Mouse (Mus musculus) heart, embryonic 14.5 days (tissue): ENCODE measurements at regions not wholly inside any gene's neighbourhood (a gene's known extent, or its start where the extent isn't known, plus 50 kb on each side); places are given as distances from the start of the nearest gene placed in this dataset.

Experiments used
- ATAC-seq: fragments of 200-750 bp; cut with Nextera tagmentation; 2 replicates; pipeline ENCODE4 v1.8.0; 2017; ENCODE audit warnings: low read depth, moderate TSS enrichment; ENCODE audit not compliant: insufficient number of reproducible peaks, insufficient read depth, low FRiP score
- H3K27ac ChIP-seq, 2 experiments: fragments of 200-500 bp in 1 of 2; fragments of 300-500 bp in 1 of 2; sonication (generic) in 1 of 2; replicated peaks in 1 of 2; 2 replicates each; pipeline ENCODE4 v1.5.1; 2012 to 2014; ENCODE audit warnings: low read depth in 2 of 2, low read length in 2 of 2, control low read depth in 1 of 2, mild to moderate bottlenecking in 1 of 2, mixed read lengths in 1 of 2; ENCODE audit not compliant: control insufficient read depth in 1 of 2, insufficient read depth in 1 of 2
- H3K27me3 ChIP-seq: fragments of 300-500 bp; sonication (generic); 2 replicates; pipeline ENCODE4 v1.6.1; 2014; ENCODE audit warnings: mild to moderate bottlenecking, low read length, control low read depth; ENCODE audit not compliant: control insufficient read depth, insufficient read depth
- H3K36me3 ChIP-seq: fragments of 300-500 bp; sonication (generic); 2 replicates; pipeline ENCODE4 v1.6.1; 2014; ENCODE audit warnings: mild to moderate bottlenecking, control low read depth, low read length, mixed read lengths; ENCODE audit not compliant: control insufficient read depth, insufficient read depth
- H3K4me1 ChIP-seq, 2 experiments: fragments of 200-500 bp in 1 of 2; fragments of 300-500 bp in 1 of 2; sonication (generic) in 1 of 2; 2 replicates each; pipeline ENCODE4 v1.6.1; 2012 to 2014; ENCODE audit warnings: low read length in 2 of 2, control low read depth in 1 of 2, mixed read lengths in 1 of 2; ENCODE audit not compliant: control insufficient read depth in 2 of 2, insufficient read depth in 2 of 2
- H3K4me2 ChIP-seq: fragments of 300-500 bp; sonication (generic); 2 replicates; pipeline ENCODE4 v1.6.1; 2014; ENCODE audit warnings: mild to moderate bottlenecking, low read length
- H3K4me3 ChIP-seq, 2 experiments: fragments of 200-500 bp in 1 of 2; fragments of 300-500 bp in 1 of 2; sonication (generic) in 1 of 2; 2 replicates each; pipeline ENCODE4 v1.5.1; 2012 to 2014; ENCODE audit warnings: low read length in 2 of 2, mild to moderate bottlenecking in 2 of 2, control low read depth in 1 of 2, low read depth in 1 of 2, moderate library complexity in 1 of 2; ENCODE audit not compliant: control insufficient read depth in 1 of 2, insufficient read depth in 1 of 2
- H3K9ac ChIP-seq: fragments of 300-500 bp; sonication (generic); 2 replicates; pipeline ENCODE4 v1.6.1; 2014; ENCODE audit warnings: mild to moderate bottlenecking, low read length
- H3K9me3 ChIP-seq: fragments of 300-500 bp; sonication (generic); 2 replicates; pipeline ENCODE4 v1.6.1; 2016; ENCODE audit warnings: low read length, control low read depth; ENCODE audit not compliant: control insufficient read depth
- WGBS: fragments of 180-500 bp; shearing (Covaris S2); extraction: QIAGEN DNeasy Blood & Tissue Kit; methylation state at CpG from one replicate; pipeline ENCODE4 v1.1.7; 2014; 5-methylcytosine and 5-hydroxymethylcytosine counted together

DNA sequence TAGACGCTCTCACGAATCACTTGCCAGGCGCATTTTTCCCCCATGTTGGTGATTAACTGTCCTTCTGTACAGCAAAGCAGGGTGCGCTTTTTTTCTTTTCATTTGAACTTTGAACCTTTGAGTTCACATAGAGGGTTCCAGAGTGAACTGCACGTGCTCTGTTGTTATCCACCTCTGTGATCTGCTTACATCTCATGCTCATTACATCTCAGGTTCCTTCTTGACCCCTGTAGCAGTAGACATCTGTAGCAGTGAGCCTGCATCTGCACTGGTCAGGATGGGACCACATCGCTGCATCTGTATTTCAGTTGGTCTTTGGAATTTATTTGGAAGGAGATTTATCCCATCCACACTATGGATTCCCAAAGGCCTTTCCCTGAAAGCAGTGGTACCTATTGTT is 269.6 kb downstream of the Gm11146 start:
- Histone ChIP-seq H3K27me3 (no peaks in the 10 kb centered on the region), H3K36me3 (peaks cover 4% of the 10 kb centered on the region), H3K4me1 (peaks cover 0 to 10% of the 10 kb centered on the region in 2 experiments; a peak in 3 of 4 replicates), H3K9ac (no peak overlapping the region), H3K4me3 (no peak overlapping the region), H3K9me3 (no peaks in the 10 kb centered on the region), H3K4me2 (no peak overlapping the region), H3K27ac (no peak overlapping the region)
- ATAC-seq: no peak
- 84% methylated on average over 6 of the region's 6 CpGs for WGBS

DNA sequence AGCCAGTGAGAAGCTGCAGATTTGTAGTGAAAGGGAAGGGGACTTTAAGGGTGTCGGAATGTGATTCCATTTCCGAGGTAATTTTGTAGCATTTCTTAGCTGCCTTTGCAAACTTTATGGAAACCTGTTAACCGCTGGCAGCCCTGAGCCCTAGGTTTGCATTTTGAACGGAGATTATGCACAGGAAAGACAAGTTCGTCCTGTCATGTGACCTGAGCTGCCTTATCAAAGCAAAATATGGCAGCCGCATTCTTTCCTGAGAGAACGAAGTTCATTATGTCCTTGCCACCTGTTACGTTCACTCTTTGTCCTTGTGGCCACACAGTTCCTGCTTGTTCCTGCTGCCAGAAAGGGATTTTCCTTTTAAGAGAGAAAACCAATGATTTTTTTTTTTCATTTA is 270.9 kb downstream of the Gm11146 start:
- peaks cover 0 to 10% of the 10 kb centered on the region in 2 experiments; a peak in 3 of 4 replicates for H3K4me1 ChIP-seq
- H3K4me2 ChIP-seq: peak overlapping the region; percentile 66
- peaks cover 4% of the 10 kb centered on the region for H3K36me3 ChIP-seq
- peak overlapping the region; percentile 88 to 99 for H3K27ac ChIP-seq
- WGBS: 16% methylated on average over 8 of the region's 8 CpGs
- peak overlapping the region; percentile 89 for H3K9ac ChIP-seq
- H3K9me3 ChIP-seq: no peaks in the 10 kb centered on the region
- peak; percentile 55; the same call in 1 of the 2 replicates for ATAC-seq
- H3K4me3 ChIP-seq: peak overlapping the region; percentile 41 to 65
- no peaks in the 10 kb centered on the region for H3K27me3 ChIP-seq

DNA sequence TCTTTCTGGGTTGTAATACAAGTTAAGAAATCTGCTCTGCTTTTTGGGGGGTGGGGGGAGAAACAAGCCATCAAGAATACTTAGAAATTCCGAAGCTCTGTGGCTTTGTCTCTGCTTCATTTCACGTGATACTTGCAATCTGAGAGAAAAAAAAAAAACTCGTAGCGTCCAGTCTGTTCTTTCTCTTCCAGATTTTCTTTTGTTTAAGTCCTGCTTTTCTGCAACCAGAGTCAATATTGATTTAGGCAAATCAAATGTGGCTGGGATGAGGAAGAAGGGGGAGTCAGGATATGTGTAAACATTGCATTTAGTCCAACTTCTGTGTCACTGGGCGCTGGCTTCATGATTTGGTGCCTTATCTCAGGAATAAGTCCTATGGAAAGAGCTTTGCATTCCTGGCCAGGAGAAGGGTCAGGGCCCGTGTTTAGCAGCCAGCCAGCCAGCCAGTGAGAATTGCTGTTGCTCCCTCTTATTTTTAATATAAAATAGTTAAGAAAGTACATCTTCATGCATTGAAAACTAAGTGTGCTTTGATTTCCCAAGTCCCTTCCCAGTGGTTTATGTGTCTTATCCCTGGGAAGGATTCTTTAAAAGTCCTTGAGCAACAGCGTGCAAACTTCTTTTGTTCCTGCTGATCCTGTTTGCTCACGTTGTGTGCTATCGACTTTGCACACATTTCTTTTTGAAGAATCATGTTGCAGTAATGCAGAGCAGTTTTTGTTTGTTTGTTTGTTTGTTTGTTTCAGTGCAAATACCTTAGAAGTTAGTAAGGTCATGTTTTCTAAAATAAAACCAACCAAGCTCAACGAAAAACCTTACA is 272.0 kb downstream of the Gm11146 start:
- Histone ChIP-seq H3K36me3 (peaks cover 4% of the 10 kb centered on the region), H3K27ac (peak overlapping the region; percentile 97 to 99)
- 10% methylated on average over 10 of the region's 10 CpGs for WGBS

DNA sequence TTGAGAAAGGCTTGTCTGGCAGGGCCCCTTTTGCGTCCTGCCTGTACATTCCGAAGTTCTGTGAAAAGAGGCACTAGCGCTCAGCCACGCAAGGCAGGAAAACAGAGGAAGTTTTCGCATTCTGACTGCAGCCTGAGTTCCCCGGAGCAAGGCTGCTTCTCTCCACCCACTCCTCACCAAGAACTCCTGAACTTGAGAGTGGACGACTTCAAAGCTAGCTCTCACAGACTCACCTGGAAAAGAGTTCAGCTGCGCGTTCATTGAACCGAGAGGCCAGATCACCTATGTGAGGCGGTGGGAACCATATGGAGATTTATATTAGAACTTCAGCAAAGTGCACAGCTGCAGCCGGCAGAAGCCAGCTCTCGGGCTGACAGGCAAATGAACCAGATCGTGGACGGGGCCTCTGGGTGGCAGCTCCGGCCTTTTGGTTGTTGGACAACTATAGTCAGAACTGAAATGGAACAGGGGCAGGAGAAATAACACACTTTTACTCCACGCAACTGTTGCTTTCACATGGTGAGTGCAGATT is 272.7 kb downstream of the Gm11146 start:
- peak overlapping the region; percentile 89 for H3K9ac ChIP-seq
- no peaks in the 10 kb centered on the region for H3K9me3 ChIP-seq
- H3K4me3 ChIP-seq: peak overlapping the region; percentile 59 to 65
- H3K27ac ChIP-seq: peak overlapping the region; percentile 97 to 99
- H3K4me2 ChIP-seq: peak overlapping the region; percentile 66
- ATAC-seq: peak; percentile 47; the same call in 1 of the 2 replicates
- 5% methylated on average over 17 of the region's 17 CpGs for WGBS
- H3K4me1 ChIP-seq: peaks cover 0 to 10% of the 10 kb centered on the region in 2 experiments; a peak in 3 of 4 replicates
- peaks cover 4% of the 10 kb centered on the region for H3K36me3 ChIP-seq
- H3K27me3 ChIP-seq: no peaks in the 10 kb centered on the region

More for the DNA sequence above, 272.0 kb downstream of the Gm11146 start:
- Histone ChIP-seq H3K27me3 (no peaks in the 10 kb centered on the region), H3K4me3 (peak overlapping the region; percentile 59 to 65), H3K4me1 (peaks cover 0 to 10% of the 10 kb centered on the region in 2 experiments; a peak in 3 of 4 replicates), H3K9ac (peak overlapping the region; percentile 89), H3K4me2 (peak overlapping the region; percentile 66), H3K9me3 (no peaks in the 10 kb centered on the region)
- peak; percentile 70 for ATAC-seq

DNA sequence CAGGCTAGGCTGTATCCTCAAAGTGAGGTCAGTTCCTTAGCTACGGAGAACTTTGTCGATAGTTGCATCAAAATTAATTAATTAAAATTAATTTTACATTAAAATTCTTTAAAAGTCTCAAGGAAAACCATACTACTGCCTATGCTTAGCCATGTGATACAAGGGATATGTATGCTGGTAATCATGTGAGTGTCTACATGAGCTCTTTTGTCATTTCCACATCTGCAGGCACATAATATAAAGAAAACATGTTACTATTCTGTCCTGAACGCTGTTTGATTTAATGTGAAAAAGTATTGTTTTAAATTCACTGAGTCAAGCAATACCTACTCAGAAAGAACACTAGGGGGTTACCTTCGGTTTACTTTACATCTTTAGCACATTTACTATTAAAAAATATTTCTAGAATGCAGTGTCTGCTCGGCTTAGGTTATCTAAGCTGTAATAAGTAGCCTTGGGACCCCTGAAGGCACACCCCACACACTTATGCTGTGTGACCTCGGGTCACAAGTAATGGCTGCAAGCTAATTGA is 273.2 kb downstream of the Gm11146 start:
- 43% methylated on average over 6 of the region's 6 CpGs for WGBS
- peaks cover 0 to 10% of the 10 kb centered on the region in 2 experiments; a peak in 3 of 4 replicates for H3K4me1 ChIP-seq
- no peak for ATAC-seq
- H3K9me3 ChIP-seq: no peaks in the 10 kb centered on the region
- H3K4me3 ChIP-seq: peak overlapping the region; percentile 59 to 65
- peaks cover 4% of the 10 kb centered on the region for H3K36me3 ChIP-seq
- H3K27ac ChIP-seq: peak overlapping the region; percentile 97 to 99
- peak overlapping the region; percentile 89 for H3K9ac ChIP-seq
- no peaks in the 10 kb centered on the region for H3K27me3 ChIP-seq
- peak overlapping the region; percentile 66 for H3K4me2 ChIP-seq

DNA sequence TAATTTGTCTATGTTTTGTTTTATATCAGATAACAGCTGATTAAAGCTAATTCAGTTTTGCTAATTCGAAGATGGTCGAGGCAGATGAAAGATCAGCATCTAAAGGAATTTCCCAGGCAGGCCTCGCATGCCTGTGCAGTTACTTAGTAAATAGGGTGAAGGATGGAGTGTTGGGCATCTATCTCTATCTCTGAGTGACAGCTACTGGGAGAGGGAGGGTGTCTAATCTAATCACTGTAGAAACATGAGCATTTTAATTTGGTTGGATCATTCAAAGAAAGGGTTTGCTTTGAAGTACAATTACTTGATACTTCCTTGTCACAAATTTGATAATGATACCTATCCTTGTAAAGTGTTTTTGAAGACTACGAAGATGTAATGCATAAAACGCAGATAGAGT is 273.8 kb downstream of the Gm11146 start:
- Histone ChIP-seq H3K9ac (no peak overlapping the region), H3K27me3 (no peaks in the 10 kb centered on the region), H3K4me2 (peak overlapping the region; percentile 66; the same call in 1 of the 2 replicates), H3K4me1 (peaks cover 0 to 10% of the 10 kb centered on the region in 2 experiments; a peak in 3 of 4 replicates), H3K36me3 (peaks cover 4% of the 10 kb centered on the region), H3K4me3 (no peak overlapping the region), H3K27ac (no peak overlapping the region), H3K9me3 (no peaks in the 10 kb centered on the region)
- ATAC-seq: no peak
- 59% methylated on average over 5 of the region's 5 CpGs for WGBS

DNA sequence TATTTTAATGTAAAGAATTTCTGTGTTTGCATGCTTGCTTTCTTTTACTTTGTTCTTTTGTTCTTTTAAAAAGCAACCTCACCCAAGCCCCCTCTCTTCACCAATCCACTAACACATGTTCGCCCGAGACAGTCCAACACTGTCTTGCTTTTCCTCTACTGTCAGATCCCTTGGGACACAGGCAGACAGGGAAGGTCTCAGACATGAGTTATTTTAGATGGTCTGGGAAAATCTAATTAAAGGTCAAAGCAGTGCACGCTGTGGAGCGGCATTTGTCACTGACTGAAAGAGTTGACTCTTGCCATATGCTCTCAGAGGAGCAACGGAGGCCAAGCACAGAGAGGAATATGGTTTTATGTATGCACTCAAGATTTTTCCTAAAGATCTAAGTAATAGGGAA is 279.6 kb downstream of the Gm11146 start:
- Histone ChIP-seq H3K4me1 (peaks cover 0 to 2% of the 10 kb centered on the region in 2 experiments; a peak in 1 of 4 replicates), H3K36me3 (no peaks in the 10 kb centered on the region), H3K4me2 (no peak overlapping the region), H3K27me3 (no peaks in the 10 kb centered on the region), H3K9me3 (no peaks in the 10 kb centered on the region), H3K4me3 (no peak overlapping the region), H3K9ac (no peak overlapping the region), H3K27ac (no peak overlapping the region)
- WGBS: 44% methylated on average over 5 of the region's 5 CpGs
- no peak for ATAC-seq
